ENCODE assay signal across 19 mouse cellular contexts in the genomic region with DNA sequence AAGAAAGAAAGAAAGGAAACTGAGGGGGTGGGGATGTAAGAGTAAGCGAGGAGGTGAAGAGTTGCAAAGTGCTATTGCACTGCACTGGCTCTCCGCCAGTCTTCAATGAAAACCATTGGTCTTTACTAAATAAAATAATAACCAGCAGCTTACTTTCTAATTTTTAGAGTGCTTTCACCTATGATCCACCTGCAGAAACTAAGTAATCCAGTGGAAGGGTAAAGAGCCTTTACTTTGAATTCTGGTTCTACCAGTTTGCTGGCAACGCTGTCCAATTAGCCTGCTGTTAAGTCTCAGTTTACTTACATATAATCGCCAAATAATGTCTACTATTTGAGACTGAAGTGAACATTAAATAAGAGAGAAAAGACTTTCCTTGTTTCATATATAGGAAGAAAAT. TPM values are rescaled to one million over a fixed set of nuclear protein-coding genes. Genes with fewer than 3 reads are reported as not detected.
DNase-seq lines count a peak whose midpoint lies in the region; ATAC-seq and TF ChIP-seq lines count a peak whose summit lies in the region.
"Had no signal": no experiment of that assay in that cellular context is flagged by ENCODE, and none has a peak within 500 bp of the region (broad histone marks: within the 10 kb centered on the region; RNA-seq: fewer than 3 reads in every experiment).

No protein-coding gene starts in this region.

- no peak for TF ChIP-seq EP300 in lung, postnatal 0 days (IDR thresholded peaks at IDR 0.05)

- ATAC-seq in lung, postnatal 0 days = peak; percentile 25; the same call in 1 of the 2 replicates
- peak; percentile 41; the same call in 1 of the 2 replicates for ATAC-seq in embryonic facial prominence, embryonic 14.5 days (ENCODE audit: low read depth)
- ATAC-seq in stomach, embryonic 15.5 days (ENCODE audit: insufficient read depth, low FRiP score, low read depth) = no peak
- ATAC-seq in intestine, embryonic 15.5 days = no peak
- ATAC-seq: forebrain, embryonic 15.5 days; hindbrain, embryonic 16.5 days; inflammation-experienced regulatory T-cells, adult 6 months had no signal

- peaks cover 25% of the 10 kb centered on the region for H3K36me3 ChIP-seq in heart, embryonic 10.5 days
- no peaks in the 10 kb centered on the region for H3K36me3 ChIP-seq in lung, postnatal 0 days (ENCODE audit: insufficient read depth, low read length)
- H3K36me3 ChIP-seq in embryonic facial prominence, embryonic 14.5 days (ENCODE audit: control insufficient read depth, insufficient read depth, low read length) = peaks cover 20% of the 10 kb centered on the region
- H3K36me3 ChIP-seq in stomach, embryonic 15.5 days = peaks cover 13% of the 10 kb centered on the region; the same call in 1 of the 2 replicates
- no peaks in the 10 kb centered on the region for H3K36me3 ChIP-seq in intestine, embryonic 15.5 days

- H3K4me2 ChIP-seq in lung, postnatal 0 days (replicated peaks; ENCODE audit: low read depth, low read length) = no peak overlapping the region
- H3K4me2 ChIP-seq in embryonic facial prominence, embryonic 14.5 days (ENCODE audit: low read depth, low read length) = no peak overlapping the region
- H3K4me2 ChIP-seq in stomach, embryonic 15.5 days = no peak overlapping the region
- no peak overlapping the region for H3K4me2 ChIP-seq in intestine, embryonic 15.5 days (replicated peaks)
- H3K4me2 ChIP-seq: forebrain, embryonic 15.5 days; hindbrain, embryonic 12.5 days had no signal

- no peaks in the 10 kb centered on the region for H3K9me3 ChIP-seq in heart, embryonic 10.5 days
- no peaks in the 10 kb centered on the region for H3K9me3 ChIP-seq in lung, postnatal 0 days (ENCODE audit: low read length)
- H3K9me3 ChIP-seq in embryonic facial prominence, embryonic 14.5 days (ENCODE audit: control insufficient read depth, low read length) = no peaks in the 10 kb centered on the region
- no peaks in the 10 kb centered on the region for H3K9me3 ChIP-seq in stomach, embryonic 15.5 days
- no peaks in the 10 kb centered on the region for H3K9me3 ChIP-seq in intestine, embryonic 15.5 days
- H3K9me3 ChIP-seq: forebrain, embryonic 15.5 days; hindbrain, embryonic 12.5 days had no signal

- no peak overlapping the region for H3K9ac ChIP-seq in lung, postnatal 0 days (replicated peaks; ENCODE audit: low read depth)
- no peak overlapping the region for H3K9ac ChIP-seq in embryonic facial prominence, embryonic 14.5 days (ENCODE audit: low read depth, low read length)
- H3K9ac ChIP-seq in stomach, embryonic 15.5 days = no peak overlapping the region
- H3K9ac ChIP-seq in intestine, embryonic 15.5 days = no peak overlapping the region
- H3K9ac ChIP-seq: forebrain, embryonic 15.5 days; hindbrain, embryonic 12.5 days had no signal

- peaks cover 20% of the 10 kb centered on the region for H3K4me1 ChIP-seq in heart, embryonic 10.5 days
- H3K4me1 ChIP-seq in lung, postnatal 0 days (ENCODE audit: insufficient read depth, low read depth, low read length) = peaks cover 4% of the 10 kb centered on the region; the same call in 1 of the 2 replicates
- H3K4me1 ChIP-seq in embryonic facial prominence, embryonic 14.5 days (ENCODE audit: control insufficient read depth, insufficient read depth, low read length) = 0 out of 2 replicates have a peak, but pooled peaks cover 4% of the 10 kb centered on the region
- peaks cover 5% of the 10 kb centered on the region; the same call in 1 of the 2 replicates for H3K4me1 ChIP-seq in stomach, embryonic 15.5 days
- peaks cover 5% of the 10 kb centered on the region; the same call in 1 of the 2 replicates for H3K4me1 ChIP-seq in intestine, embryonic 15.5 days (replicated peaks)
- H3K4me1 ChIP-seq: forebrain, embryonic 15.5 days had no signal

- 92% methylated on average over 4 of the region's 4 CpGs for WGBS in heart, embryonic 10.5 days
- WGBS in lung, postnatal 0 days = 49% methylated on average over 4 of the region's 4 CpGs
- WGBS in embryonic facial prominence, embryonic 14.5 days = 77% methylated on average over 4 of the region's 4 CpGs
- WGBS in stomach, embryonic 15.5 days = 84% methylated on average over 4 of the region's 4 CpGs
- 84% methylated on average over 4 of the region's 4 CpGs for WGBS in intestine, embryonic 15.5 days

- no peaks in the 10 kb centered on the region for H3K27me3 ChIP-seq in heart, embryonic 10.5 days (ENCODE audit: insufficient read depth, poor library complexity, severe bottlenecking)
- no peaks in the 10 kb centered on the region for H3K27me3 ChIP-seq in lung, postnatal 0 days (replicated peaks; ENCODE audit: insufficient read depth, low read length)
- H3K27me3 ChIP-seq in embryonic facial prominence, embryonic 14.5 days (replicated peaks; ENCODE audit: control insufficient read depth, insufficient read depth, low read length) = no peaks in the 10 kb centered on the region
- no peaks in the 10 kb centered on the region for H3K27me3 ChIP-seq in stomach, embryonic 15.5 days (replicated peaks)
- H3K27me3 ChIP-seq in intestine, embryonic 15.5 days (replicated peaks) = no peaks in the 10 kb centered on the region
- H3K27me3 ChIP-seq: forebrain, embryonic 15.5 days; hindbrain, embryonic 12.5 days had no signal

- no peak for TF ChIP-seq CTCF in lung, postnatal 0 days (IDR thresholded peaks at IDR 0.05)

- H3K4me3 ChIP-seq in heart, embryonic 10.5 days = no peak overlapping the region
- H3K4me3 ChIP-seq in lung, postnatal 0 days (ENCODE audit: low read depth, low read length) = no peak overlapping the region
- no peak overlapping the region for H3K4me3 ChIP-seq in embryonic facial prominence, embryonic 14.5 days (ENCODE audit: low read depth, low read length)
- no peak overlapping the region for H3K4me3 ChIP-seq in stomach, embryonic 15.5 days (replicated peaks)
- H3K4me3 ChIP-seq in intestine, embryonic 15.5 days (replicated peaks) = no peak overlapping the region
- H3K4me3 ChIP-seq: forebrain, embryonic 15.5 days; hindbrain, embryonic 12.5 days had no signal

- peak; percentile 33 for DNase-seq in heart, adult 11 months
- no peak for DNase-seq in heart, embryonic 10.5 days (ENCODE audit: low spot score)
- DNase-seq in lung, postnatal 0 days (ENCODE audit: low spot score) = peak; percentile 46
- DNase-seq in lung, postnatal 10 days = no peak
- peak; percentile 58 for DNase-seq in embryonic facial prominence, embryonic 14.5 days (ENCODE audit: low spot score)
- no peak for DNase-seq in frontal cortex, postnatal 10 days (ENCODE audit: low spot score in 2 of 2)
- DNase-seq: adrenal gland, postnatal 14 days; cerebellum, adult 11-12 months; cerebellum, adult 9-10 months; cerebellum, postnatal 36 days; gastrocnemius, postnatal 14 days; heart, postnatal 10 days; heart, postnatal 4 days had no signal

- H3K27ac ChIP-seq in heart, embryonic 10.5 days = no peak overlapping the region
- no peak overlapping the region; the same call in 1 of the 2 replicates for H3K27ac ChIP-seq in lung, postnatal 0 days (ENCODE audit: low read length)
- H3K27ac ChIP-seq in embryonic facial prominence, embryonic 14.5 days (replicated peaks; ENCODE audit: low read depth, low read length) = no peak overlapping the region; the same call in 1 of the 2 replicates
- H3K27ac ChIP-seq in stomach, embryonic 15.5 days = 0 out of 2 replicates have a peak overlapping the region, but pooled peaks have one; percentile 40
- H3K27ac ChIP-seq in intestine, embryonic 15.5 days = no peak overlapping the region
- H3K27ac ChIP-seq: forebrain, embryonic 15.5 days; hindbrain, embryonic 12.5 days had no signal

RNA-seq across cellular contexts. Expression of gene Maml1, which starts 13.1 kb away (rescaled TPM):
- 3.3 and 4.7 TPM in 2 replicates for polyA plus RNA-seq in heart, embryonic 10.5 days (2016; fragmentation: Nextera tagmentation; extraction: Ambion mirVana)
- 5.2 and 6.2 TPM in 2 replicates for polyA plus RNA-seq in lung, postnatal 0 days (2015; fragmentation: Nextera tagmentation; extraction: Ambion mirVana)
- polyA plus RNA-seq in embryonic facial prominence, embryonic 14.5 days (2014; fragmentation: Nextera tagmentation; extraction: Ambion mirVana) = 10.0 and 10.7 TPM in 2 replicates
- polyA plus RNA-seq in stomach, embryonic 15.5 days (2015; fragmentation: Nextera tagmentation; extraction: Ambion mirVana) = 5.0 and 5.4 TPM in 2 replicates
- polyA plus RNA-seq in intestine, embryonic 15.5 days (2015; fragmentation: Nextera tagmentation; extraction: Ambion mirVana) = 4.1 and 4.3 TPM in 2 replicates

RNA-seq across cellular contexts. Expression of gene Ltc4s, which starts 40.6 kb away (rescaled TPM):
- polyA plus RNA-seq in heart, embryonic 10.5 days (2016; fragmentation: Nextera tagmentation; extraction: Ambion mirVana) = 0.42 and 0.60 TPM in 2 replicates
- polyA plus RNA-seq in lung, postnatal 0 days (2015; fragmentation: Nextera tagmentation; extraction: Ambion mirVana) = 21.8 and 21.9 TPM in 2 replicates
- polyA plus RNA-seq in embryonic facial prominence, embryonic 14.5 days (2014; fragmentation: Nextera tagmentation; extraction: Ambion mirVana) = 3.7 and 5.2 TPM in 2 replicates
- 3.7 and 4.5 TPM in 2 replicates for polyA plus RNA-seq in stomach, embryonic 15.5 days (2015; fragmentation: Nextera tagmentation; extraction: Ambion mirVana)
- 3.9 and 4.2 TPM in 2 replicates for polyA plus RNA-seq in intestine, embryonic 15.5 days (2015; fragmentation: Nextera tagmentation; extraction: Ambion mirVana)
- polyA plus RNA-seq: inflammation-experienced regulatory T-cells, adult 6 months had no signal

RNA-seq across cellular contexts. Expression of gene Canx, which starts 46.5 kb away (rescaled TPM):
- polyA plus RNA-seq in heart, embryonic 10.5 days (2016; fragmentation: Nextera tagmentation; extraction: Ambion mirVana) = 354 and 363 TPM in 2 replicates
- 168 and 186 TPM in 2 replicates for polyA plus RNA-seq in lung, postnatal 0 days (2015; fragmentation: Nextera tagmentation; extraction: Ambion mirVana)
- 258 and 271 TPM in 2 replicates for polyA plus RNA-seq in embryonic facial prominence, embryonic 14.5 days (2014; fragmentation: Nextera tagmentation; extraction: Ambion mirVana)
- polyA plus RNA-seq in stomach, embryonic 15.5 days (2015; fragmentation: Nextera tagmentation; extraction: Ambion mirVana) = 334 and 361 TPM in 2 replicates
- polyA plus RNA-seq in intestine, embryonic 15.5 days (2015; fragmentation: Nextera tagmentation; extraction: Ambion mirVana) = 358 and 379 TPM in 2 replicates

Comparison
In these comparisons a context has a peak if more than half of its experiments do, and no peak if none do; other contexts are left out.
1. DNase-seq: peak in heart, adult 11 months (single experiment), lung, postnatal 0 days (single experiment) and embryonic facial prominence, embryonic 14.5 days (single experiment); none in heart, embryonic 10.5 days (single experiment), lung, postnatal 10 days (single experiment) and frontal cortex, postnatal 10 days (0 of 2).
2. ATAC-seq: peak in lung, postnatal 0 days (single experiment) and embryonic facial prominence, embryonic 14.5 days (single experiment); none in stomach, embryonic 15.5 days (single experiment) and intestine, embryonic 15.5 days (single experiment).